Mouse (Mus musculus): ENCODE measurements around the gene Krtap10-4. TPM values are rescaled to one million over a fixed set of nuclear protein-coding genes. Genes with fewer than 3 reads are reported as not detected.

Gene Krtap10-4
- polyA plus RNA-seq, 1 experiment = not detected

DNA sequence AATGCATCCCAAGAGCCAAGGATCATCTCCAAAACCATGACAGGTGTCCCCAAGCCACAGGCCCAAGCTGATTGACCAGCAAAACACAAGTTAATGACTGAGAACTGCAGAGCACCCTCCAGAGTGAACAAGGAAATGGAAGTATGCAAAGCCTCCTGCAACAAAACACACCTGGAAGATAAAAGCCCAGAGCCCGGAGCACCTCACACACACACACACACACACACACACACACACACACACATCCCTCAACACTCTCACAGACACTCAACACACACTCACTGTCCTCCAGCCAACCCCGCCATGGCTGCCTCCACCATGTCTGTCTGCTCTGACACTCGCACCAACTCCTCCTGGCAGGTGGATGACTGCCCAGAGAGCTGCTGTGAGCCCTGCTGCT lies 19.6 kb upstream of the Krtap10-4 start, which contains the start of gene Gm36176:
TSS of gene Gm36176 (plus strand) at position 301 of the 400 bp plus-strand sequence.
- H3K27me3 ChIP-seq (ENCODE audit: control insufficient read depth) = no peaks in the 10 kb centered on the region
- no peak within 1 kb of the TSS for H3K4me3 ChIP-seq (replicated peaks)
- no peaks in the 10 kb centered on the region for H3K36me3 ChIP-seq (ENCODE audit: control insufficient read depth)
- H3K9me3 ChIP-seq (ENCODE audit: control insufficient read depth, low read length) = no peaks in the 10 kb centered on the region; the same call in 1 of the 2 replicates
- no peaks in the 10 kb centered on the region for H3K4me1 ChIP-seq (ENCODE audit: control insufficient read depth)
- TF ChIP-seq TAL1 (IDR thresholded peaks at IDR 0.05; ENCODE audit: low read length) = no peak
- no peak for TF ChIP-seq GATA1 (IDR thresholded peaks at IDR 0.05; ENCODE audit: low read length)

DNA sequence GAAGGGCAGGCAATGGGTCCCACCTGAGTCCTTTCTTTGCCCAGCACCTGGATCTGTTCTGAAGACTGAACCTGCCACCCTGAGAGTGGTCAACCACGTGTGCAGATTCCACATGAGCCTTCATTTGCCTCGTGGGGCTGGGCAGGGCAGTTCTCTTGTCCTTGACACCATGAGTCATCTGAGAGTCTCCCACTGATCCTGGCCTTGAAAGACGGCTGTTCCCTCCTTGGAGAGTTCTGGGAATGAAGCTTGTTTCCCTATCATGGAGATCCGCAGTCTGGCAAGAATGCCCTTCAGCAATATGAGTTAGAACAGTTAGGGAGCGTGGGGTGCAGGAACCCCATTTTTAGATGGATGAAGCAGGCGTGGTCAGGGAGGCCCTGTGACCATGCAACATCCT lies 12.1 kb upstream of the Krtap10-4 start:
- TF ChIP-seq TAL1 (IDR thresholded peaks at IDR 0.05; ENCODE audit: low read length) (no peak), GATA1 (IDR thresholded peaks at IDR 0.05; ENCODE audit: low read length) (no peak)

DNA sequence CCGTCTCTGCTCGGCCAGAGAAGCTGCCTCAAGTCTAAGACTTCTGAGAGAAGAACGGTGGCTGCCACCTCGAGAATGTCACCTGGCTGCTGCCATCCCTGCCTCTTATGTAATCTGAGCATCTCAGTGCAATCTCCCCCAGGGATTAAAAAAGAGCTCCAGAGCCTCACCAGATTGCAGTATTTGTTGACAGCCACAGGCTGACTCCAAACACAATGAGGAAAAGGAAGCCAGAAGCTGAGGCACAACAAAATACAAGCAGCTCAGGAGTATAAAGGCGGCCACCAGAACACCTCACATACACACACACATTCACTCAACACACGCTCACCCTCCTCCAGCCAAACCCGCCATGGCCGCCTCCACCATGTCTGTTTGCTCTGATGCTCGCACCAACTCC lies 8.8 kb upstream of the Krtap10-4 start, which contains the start of gene Krtap10-10:
TSS of gene Krtap10-10 (plus strand) at position 301 of the 400 bp plus-strand sequence.
- H3K4me3 ChIP-seq (replicated peaks) = no peak within 1 kb of the TSS
- H3K36me3 ChIP-seq (ENCODE audit: control insufficient read depth) = no peaks in the 10 kb centered on the region
- no peaks in the 10 kb centered on the region for H3K4me1 ChIP-seq (ENCODE audit: control insufficient read depth)
- TF ChIP-seq TAL1 (IDR thresholded peaks at IDR 0.05; ENCODE audit: low read length) (no peak), GATA1 (IDR thresholded peaks at IDR 0.05; ENCODE audit: low read length) (no peak)
- no peaks in the 10 kb centered on the region for H3K9me3 ChIP-seq (ENCODE audit: control insufficient read depth, low read length)
- no peaks in the 10 kb centered on the region for H3K27me3 ChIP-seq (ENCODE audit: control insufficient read depth)

More for the DNA sequence above, 12.1 kb upstream of the Krtap10-4 start:
- Histone ChIP-seq H3K27me3 (ENCODE audit: control insufficient read depth) (no peaks in the 10 kb centered on the region), H3K4me1 (ENCODE audit: control insufficient read depth) (no peaks in the 10 kb centered on the region), H3K4me3 (replicated peaks) (no peak overlapping the region), H3K36me3 (ENCODE audit: control insufficient read depth) (no peaks in the 10 kb centered on the region), H3K9me3 (ENCODE audit: control insufficient read depth, low read length) (peaks cover 2% of the 10 kb centered on the region; the same call in 1 of the 2 replicates)

DNA sequence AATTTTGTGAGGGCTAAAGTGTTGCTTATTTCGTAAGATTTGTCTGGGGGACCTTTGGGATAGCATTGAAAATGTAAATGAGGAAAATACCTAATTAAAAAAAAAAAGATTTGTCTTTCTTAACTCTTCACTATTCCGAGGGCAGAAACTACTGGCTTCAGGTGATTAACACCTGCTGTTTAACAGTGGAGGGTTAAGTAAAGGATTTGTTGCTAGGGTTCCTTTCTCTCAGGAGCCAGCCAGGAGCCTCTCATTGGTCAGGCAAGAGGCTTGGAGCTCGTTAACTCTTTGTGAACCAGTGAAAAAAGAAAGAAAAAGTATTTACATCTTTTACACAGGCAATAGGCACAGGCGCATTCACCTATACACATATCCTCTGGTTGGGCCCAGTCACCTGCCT lies 7.7 kb downstream of the Krtap10-4 start:
- Histone ChIP-seq H3K4me1 (ENCODE audit: control insufficient read depth) (no peaks in the 10 kb centered on the region), H3K4me3 (replicated peaks) (no peak overlapping the region), H3K36me3 (ENCODE audit: control insufficient read depth) (no peaks in the 10 kb centered on the region), H3K27me3 (ENCODE audit: control insufficient read depth) (no peaks in the 10 kb centered on the region), H3K9me3 (ENCODE audit: control insufficient read depth, low read length) (no peaks in the 10 kb centered on the region; the same call in 1 of the 2 replicates)
- TF ChIP-seq TAL1 (IDR thresholded peaks at IDR 0.05; ENCODE audit: low read length) (no peak), GATA1 (IDR thresholded peaks at IDR 0.05; ENCODE audit: low read length) (no peak)

DNA sequence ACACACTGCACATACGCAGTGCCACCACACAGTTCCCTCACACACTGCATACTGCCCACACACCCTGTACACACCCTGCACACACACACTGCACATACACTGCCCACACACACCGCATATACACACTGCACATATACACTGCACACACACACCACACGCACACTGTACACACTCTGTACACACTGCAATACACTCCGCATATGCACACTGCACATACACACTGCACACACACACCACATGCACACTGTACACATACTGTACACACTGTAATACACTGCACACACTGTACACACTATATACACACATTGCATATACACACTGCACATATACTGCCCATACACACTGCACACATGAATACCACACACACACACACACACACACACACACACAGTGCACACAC lies 8.4 kb downstream of the Krtap10-4 start:
- no peaks in the 10 kb centered on the region for H3K27me3 ChIP-seq (ENCODE audit: control insufficient read depth)
- no peak overlapping the region for H3K4me3 ChIP-seq (replicated peaks)
- TF ChIP-seq GATA1 (IDR thresholded peaks at IDR 0.05; ENCODE audit: low read length) = no peak
- no peak for TF ChIP-seq TAL1 (IDR thresholded peaks at IDR 0.05; ENCODE audit: low read length)

DNA sequence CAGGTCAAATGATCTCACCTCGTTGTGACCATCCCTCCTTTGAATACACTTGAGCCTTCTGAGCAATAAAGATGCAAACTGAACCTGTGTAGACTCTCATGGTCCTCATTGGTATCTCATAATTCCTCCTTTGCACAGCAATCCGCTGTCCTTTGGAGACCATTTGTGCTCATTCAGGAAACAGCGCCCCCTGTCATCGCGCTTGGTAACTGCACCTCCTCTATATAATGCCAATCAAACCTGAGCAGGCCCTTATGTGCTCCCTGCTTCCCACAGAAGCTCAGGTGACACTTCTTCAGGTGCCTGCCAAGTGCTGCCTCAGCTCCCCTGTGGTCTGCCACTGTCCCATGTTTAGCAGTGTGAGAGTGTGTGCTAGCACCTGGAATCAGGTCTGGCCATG lies 11.4 kb downstream of the Krtap10-4 start:
- no peaks in the 10 kb centered on the region; the same call in 1 of the 2 replicates for H3K9me3 ChIP-seq (ENCODE audit: control insufficient read depth, low read length)
- H3K36me3 ChIP-seq (ENCODE audit: control insufficient read depth) = no peaks in the 10 kb centered on the region
- no peaks in the 10 kb centered on the region for H3K4me1 ChIP-seq (ENCODE audit: control insufficient read depth)
- no peaks in the 10 kb centered on the region for H3K27me3 ChIP-seq (ENCODE audit: control insufficient read depth)
- H3K4me3 ChIP-seq (replicated peaks) = no peak overlapping the region
- TF ChIP-seq GATA1 (IDR thresholded peaks at IDR 0.05; ENCODE audit: low read length) (no peak), TAL1 (IDR thresholded peaks at IDR 0.05; ENCODE audit: low read length) (no peak)

More for the DNA sequence above, 8.4 kb downstream of the Krtap10-4 start:
- no peaks in the 10 kb centered on the region for H3K4me1 ChIP-seq (ENCODE audit: control insufficient read depth)
- H3K36me3 ChIP-seq (ENCODE audit: control insufficient read depth) = no peaks in the 10 kb centered on the region
- H3K9me3 ChIP-seq (ENCODE audit: control insufficient read depth, low read length) = no peaks in the 10 kb centered on the region; the same call in 1 of the 2 replicates

DNA sequence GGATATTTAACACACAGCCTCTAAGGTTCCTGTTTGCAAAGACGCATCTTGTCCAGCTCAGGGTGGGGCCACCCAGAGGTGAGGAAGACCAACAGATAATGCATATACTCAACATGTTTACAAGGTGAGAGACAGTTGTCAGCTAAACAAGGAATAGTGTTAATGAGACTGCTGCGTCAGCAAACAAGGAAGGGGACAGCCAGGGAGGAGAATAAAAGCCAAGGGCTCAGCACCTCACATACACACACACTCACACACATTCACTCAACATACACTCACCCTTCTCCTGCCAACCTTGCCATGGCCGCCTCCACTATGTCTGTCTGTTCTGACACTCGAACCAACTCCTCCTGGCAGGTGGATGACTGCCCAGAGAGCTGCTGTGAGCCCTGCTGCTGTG lies 12.5 kb downstream of the Krtap10-4 start, which contains the start of gene Gm2696:
TSS of gene Gm2696 (plus strand) at position 301 of the 400 bp plus-strand sequence.
- H3K9me3 ChIP-seq (ENCODE audit: control insufficient read depth, low read length) = no peaks in the 10 kb centered on the region; the same call in 1 of the 2 replicates
- TF ChIP-seq GATA1 (IDR thresholded peaks at IDR 0.05; ENCODE audit: low read length) (no peak), TAL1 (IDR thresholded peaks at IDR 0.05; ENCODE audit: low read length) (no peak)
- H3K4me3 ChIP-seq (replicated peaks) = no peak within 1 kb of the TSS
- no peaks in the 10 kb centered on the region for H3K36me3 ChIP-seq (ENCODE audit: control insufficient read depth)
- H3K4me1 ChIP-seq (ENCODE audit: control insufficient read depth) = no peaks in the 10 kb centered on the region
- no peaks in the 10 kb centered on the region for H3K27me3 ChIP-seq (ENCODE audit: control insufficient read depth)

DNA sequence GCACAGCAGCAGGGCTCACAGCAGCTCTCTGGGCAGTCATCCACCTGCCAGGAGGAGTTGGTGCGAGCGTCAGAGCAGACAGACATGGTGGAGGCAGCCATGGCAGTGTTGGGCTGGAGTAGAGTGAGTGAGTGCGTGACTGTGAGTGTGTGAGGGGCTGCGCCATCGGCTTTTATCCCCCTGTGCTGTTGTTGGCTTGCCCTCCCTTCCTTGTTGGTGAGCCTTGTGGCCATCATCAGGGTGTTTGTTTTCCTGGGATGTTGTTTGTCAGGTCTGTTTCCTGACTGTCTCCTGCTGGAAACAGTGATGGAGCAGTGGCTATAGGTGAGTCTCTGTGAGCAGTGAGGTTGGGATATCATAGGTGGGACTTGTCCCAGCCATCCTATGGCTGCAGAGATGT lies 15.2 kb downstream of the Krtap10-4 start, which contains the start of gene Gm9507:
TSS of gene Gm9507 (minus strand) at position 101 of the 400 bp plus-strand sequence.
- H3K9me3 ChIP-seq (ENCODE audit: control insufficient read depth, low read length) = no peaks in the 10 kb centered on the region; the same call in 1 of the 2 replicates
- no peaks in the 10 kb centered on the region for H3K4me1 ChIP-seq (ENCODE audit: control insufficient read depth)
- no peak within 1 kb of the TSS for H3K4me3 ChIP-seq (replicated peaks)
- TF ChIP-seq TAL1 (IDR thresholded peaks at IDR 0.05; ENCODE audit: low read length) (no peak), GATA1 (IDR thresholded peaks at IDR 0.05; ENCODE audit: low read length) (no peak)
- no peaks in the 10 kb centered on the region for H3K27me3 ChIP-seq (ENCODE audit: control insufficient read depth)
- H3K36me3 ChIP-seq (ENCODE audit: control insufficient read depth) = no peaks in the 10 kb centered on the region

DNA sequence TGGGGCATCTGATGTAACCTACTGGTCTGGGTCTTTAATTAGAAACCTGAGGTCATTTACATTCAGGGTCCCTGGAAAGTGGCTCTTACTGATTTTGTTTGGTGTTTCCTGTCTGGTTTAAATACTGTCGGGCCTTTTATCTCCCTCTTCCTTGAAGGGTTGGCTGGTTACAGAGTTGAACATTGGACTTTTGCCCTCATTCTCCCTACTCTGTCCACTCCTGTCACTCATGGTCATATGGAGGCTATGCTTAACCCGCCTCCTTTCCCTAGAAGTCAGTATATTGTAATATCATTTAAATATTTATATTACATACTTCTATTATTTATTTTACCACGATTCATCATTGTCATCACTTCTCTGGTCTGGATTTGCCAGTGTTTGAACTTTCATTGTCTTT lies 22.8 kb downstream of the Krtap10-4 start:
- no peak overlapping the region for H3K4me3 ChIP-seq (replicated peaks)
- no peaks in the 10 kb centered on the region for H3K27me3 ChIP-seq (ENCODE audit: control insufficient read depth)
- no peaks in the 10 kb centered on the region for H3K36me3 ChIP-seq (ENCODE audit: control insufficient read depth)
- H3K4me1 ChIP-seq (ENCODE audit: control insufficient read depth) = no peaks in the 10 kb centered on the region
- H3K9me3 ChIP-seq (ENCODE audit: control insufficient read depth, low read length) = no peaks in the 10 kb centered on the region; the same call in 1 of the 2 replicates
- TF ChIP-seq GATA1 (IDR thresholded peaks at IDR 0.05; ENCODE audit: low read length) = no peak
- no peak for TF ChIP-seq TAL1 (IDR thresholded peaks at IDR 0.05; ENCODE audit: low read length)

All from erythroblast, embryonic 14.5 days (primary cell).